Mouse (Mus musculus) E14TG2a.4 (cell line): ENCODE results near the gene Keap1.
"Not testable (repeated sequence)": the region's sequence is repeated elsewhere in the genome, so short reads cannot be mapped to it uniquely, and the experiment has no call there.

Source experiments
- H3K27me3 ChIP-seq: 2 replicates; pipeline ENCODE4 v1.6.1; 2014; ENCODE audit warnings: low read length, control low read depth; ENCODE audit not compliant: insufficient read depth
- H3K36me3 ChIP-seq: 2 replicates; pipeline ENCODE4 v1.6.1; 2014; ENCODE audit warnings: low read length, control low read depth; ENCODE audit not compliant: insufficient read depth
- H3K4me1 ChIP-seq: replicated peaks from 2 replicates; pipeline ENCODE4 v1.6.1; 2014; ENCODE audit warnings: low read depth, low read length, control low read depth
- H3K4me3 ChIP-seq: replicated peaks from 2 replicates; pipeline ENCODE4 v1.5.1; 2014; ENCODE audit warnings: mild to moderate bottlenecking, low read length
- H3K9me3 ChIP-seq: 2 replicates; pipeline ENCODE4 v1.6.1; 2014; ENCODE audit warnings: low read length, control low read depth
- CTCF ChIP-seq: conservative IDR thresholded peaks from 2 replicates; pipeline ENCODE4 v1.5.1; 2014; ENCODE audit warnings: low read length
- NANOG ChIP-seq: IDR thresholded peaks from 2 replicates; pipeline ENCODE4 v1.6.1; 2014; ENCODE audit warnings: borderline replicate concordance, low read length, mixed read lengths
- POU5F1 ChIP-seq: IDR thresholded peaks from 2 replicates; pipeline ENCODE4 v1.6.1; 2014; ENCODE audit warnings: low read length, borderline replicate concordance

The Keap1 gene

DNA sequence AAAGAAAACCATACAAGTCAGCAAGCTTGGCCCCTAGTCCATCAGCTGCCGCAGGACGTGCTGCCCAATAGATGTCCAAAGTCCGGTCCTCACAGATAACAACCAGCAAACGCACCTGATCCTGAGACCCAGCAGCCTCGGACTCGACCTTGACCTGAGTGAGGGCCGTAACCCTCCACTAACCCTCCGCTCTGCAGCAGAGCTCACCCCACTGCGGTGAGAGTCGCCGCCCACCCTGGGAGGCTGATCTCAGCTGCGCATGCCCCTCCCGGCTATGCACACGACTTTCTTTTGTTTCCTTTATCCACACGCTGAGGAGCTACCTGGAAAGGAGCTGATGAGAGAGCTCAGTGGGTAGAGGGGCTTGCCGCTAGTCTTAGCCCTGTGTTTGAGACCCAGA is 11.8 kb downstream of the Keap1 start:
- no peaks in the 10 kb centered on the region for H3K9me3 ChIP-seq
- H3K4me3 ChIP-seq = peak overlapping the region; percentile 43
- peaks cover 10% of the 10 kb centered on the region for H3K27me3 ChIP-seq
- H3K36me3 ChIP-seq = peaks cover 46% of the 10 kb centered on the region
- TF ChIP-seq NANOG (no peak), POU5F1 (no peak)
- peaks cover 88% of the 10 kb centered on the region for H3K4me1 ChIP-seq

DNA sequence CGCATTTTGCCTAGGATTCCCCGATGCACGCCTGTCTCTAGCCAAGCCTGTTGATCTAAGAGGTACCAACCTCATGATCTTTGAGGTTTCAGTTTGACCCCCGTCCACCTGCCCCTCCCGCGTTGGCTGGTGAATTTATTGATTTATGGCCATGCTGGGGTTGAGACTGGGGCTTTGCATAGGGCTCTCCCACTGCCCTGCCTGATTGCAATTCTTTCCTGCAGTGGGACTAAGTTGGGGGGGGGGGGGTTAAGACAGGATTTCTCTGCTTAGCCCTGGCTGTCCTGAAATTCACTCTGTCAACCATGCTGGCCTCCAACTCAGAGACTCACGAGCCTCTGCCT is 13.8 kb downstream of the Keap1 start:
- Histone ChIP-seq H3K9me3 (no peaks in the 10 kb centered on the region), H3K27me3 (no peaks in the 10 kb centered on the region), H3K36me3 (peaks cover 27% of the 10 kb centered on the region), H3K4me3 (peak overlapping the region; percentile 76), H3K4me1 (peaks cover 84% of the 10 kb centered on the region)
- no peak for TF ChIP-seq NANOG
- TF ChIP-seq CTCF = no peak
- no peak for TF ChIP-seq POU5F1

DNA sequence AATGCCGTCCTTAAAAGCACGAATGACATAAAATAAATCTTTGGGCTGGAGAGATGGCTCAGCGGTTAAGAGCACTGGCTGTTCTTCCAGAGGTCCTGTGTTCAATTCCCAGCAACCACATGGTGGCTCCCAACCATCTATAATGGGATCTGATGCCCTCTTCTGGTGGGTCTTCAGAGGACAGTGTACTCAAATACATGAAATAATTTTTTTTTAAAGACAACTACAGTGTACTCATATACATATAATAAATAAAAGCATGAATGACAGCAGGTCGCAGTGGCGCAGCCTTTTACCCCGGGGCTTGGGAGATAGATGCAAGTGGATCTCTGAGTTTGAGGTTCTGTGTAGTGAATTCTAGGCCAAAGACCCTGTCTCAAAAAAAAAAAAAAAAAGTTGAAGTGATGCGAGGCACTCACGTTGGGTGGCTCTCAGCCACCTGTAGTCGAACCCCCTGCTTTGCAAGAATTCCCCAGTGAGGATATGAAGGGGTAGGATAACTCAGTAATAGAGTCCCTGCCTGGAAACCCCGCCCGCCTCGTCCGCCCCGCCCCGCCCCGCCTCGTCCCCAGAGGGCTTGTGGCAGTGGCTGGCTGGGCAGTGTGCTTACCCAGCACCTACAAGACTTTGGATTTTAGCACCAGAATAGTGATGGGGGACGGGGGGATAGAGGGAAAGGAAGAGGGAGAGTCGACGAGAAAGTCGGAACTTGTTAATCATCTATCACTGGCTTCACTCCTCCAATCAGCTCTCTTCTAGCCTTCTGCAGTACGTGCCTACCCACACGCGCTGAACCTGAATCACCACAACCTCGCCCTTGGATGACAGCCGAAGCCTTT is 14.4 kb downstream of the Keap1 start:
- Histone ChIP-seq H3K4me3 (peak overlapping the region; percentile 76), H3K36me3 (peaks cover 21% of the 10 kb centered on the region), H3K9me3 (no peaks in the 10 kb centered on the region), H3K27me3 (no peaks in the 10 kb centered on the region), H3K4me1 (peaks cover 83% of the 10 kb centered on the region)
- TF ChIP-seq CTCF (peak; percentile 36), NANOG (no peak)

DNA sequence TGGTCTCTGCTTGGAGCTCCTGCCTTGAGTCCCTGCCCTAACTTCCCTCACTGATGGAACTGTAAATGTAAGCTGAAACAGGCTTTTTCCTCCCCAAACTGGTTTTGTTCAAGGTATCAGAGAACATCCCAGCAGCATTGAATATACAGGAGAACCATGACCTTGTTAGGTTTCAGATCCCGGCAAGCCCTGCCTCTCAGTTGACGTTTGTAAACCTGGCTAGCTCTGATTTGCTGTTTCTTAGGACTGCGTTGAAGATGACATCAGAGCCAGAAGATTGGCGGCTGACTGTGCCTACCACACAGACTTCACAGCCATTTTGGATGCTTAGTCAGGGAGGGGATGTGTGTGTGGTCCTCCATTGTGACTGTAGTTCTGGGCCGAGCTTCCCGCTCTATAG is 15.3 kb downstream of the Keap1 start:
- TF ChIP-seq CTCF (no peak), NANOG (no peak), POU5F1 (no peak)
- Histone ChIP-seq H3K27me3 (no peaks in the 10 kb centered on the region), H3K9me3 (no peaks in the 10 kb centered on the region), H3K36me3 (peaks cover 12% of the 10 kb centered on the region), H3K4me1 (peaks cover 76% of the 10 kb centered on the region), H3K4me3 (peak overlapping the region; percentile 76)

DNA sequence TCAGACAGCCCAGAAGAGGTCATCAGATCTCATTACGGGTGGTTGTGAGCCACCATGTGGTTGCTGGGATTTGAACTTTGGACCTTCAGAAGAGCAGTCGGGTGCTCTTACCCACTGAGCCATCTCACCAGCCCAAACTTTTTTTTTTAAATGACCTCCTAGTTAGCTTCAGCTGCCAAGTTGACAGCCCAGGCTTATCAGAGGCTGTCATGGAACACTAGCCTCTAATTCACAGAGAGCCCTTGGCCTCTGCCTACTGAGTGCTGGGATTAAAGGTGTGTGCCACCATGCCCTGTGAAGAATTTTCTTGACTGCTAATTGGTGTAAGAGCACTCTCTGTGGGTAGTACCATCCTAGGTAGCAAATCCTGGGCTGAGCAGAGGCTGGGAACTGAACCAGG is 15.7 kb downstream of the Keap1 start:
- H3K9me3 ChIP-seq, H3K27me3 ChIP-seq, H3K36me3 ChIP-seq: not testable (repeated sequence)
- peak overlapping the region; percentile 76 for H3K4me3 ChIP-seq
- H3K4me1 ChIP-seq = peaks cover 76% of the 10 kb centered on the region

DNA sequence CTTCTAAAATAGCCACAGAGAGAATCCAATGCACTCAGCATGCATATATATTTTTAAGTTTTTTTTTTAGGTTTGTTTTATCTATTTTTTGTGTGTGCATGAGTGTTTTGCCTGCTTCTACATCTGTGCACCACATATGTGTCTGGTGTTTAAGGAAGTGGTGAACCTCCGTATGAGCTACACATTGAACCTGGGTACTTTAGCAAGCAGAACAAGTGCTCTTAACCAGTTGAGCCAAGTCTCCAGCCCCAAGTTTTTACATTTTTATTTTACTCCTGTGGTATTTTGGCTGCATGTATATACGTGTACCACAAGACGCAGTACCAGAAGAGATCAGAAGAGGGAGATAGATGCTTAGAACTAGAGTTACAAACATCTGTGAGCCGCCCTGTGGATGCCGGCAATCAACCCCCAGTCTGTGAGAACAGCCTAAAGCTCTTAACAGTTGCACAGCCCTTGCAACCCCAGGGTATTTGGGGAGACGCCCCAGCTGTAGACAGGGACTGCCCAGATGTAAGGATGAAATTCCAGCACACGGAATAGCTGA is 17.7 kb downstream of the Keap1 start:
- H3K36me3 ChIP-seq = 0 out of 2 replicates have a peak, but pooled peaks cover under 1% of the 10 kb centered on the region
- H3K9me3 ChIP-seq = no peaks in the 10 kb centered on the region
- peaks cover 4% of the 10 kb centered on the region; the same call in 1 of the 2 replicates for H3K27me3 ChIP-seq
- TF ChIP-seq NANOG (peak; percentile 13; the same call in 1 of the 2 replicates), POU5F1 (no peak), CTCF (peak; percentile 74)
- H3K4me3 ChIP-seq = peak overlapping the region; percentile 59
- H3K4me1 ChIP-seq = peaks cover 62% of the 10 kb centered on the region

DNA sequence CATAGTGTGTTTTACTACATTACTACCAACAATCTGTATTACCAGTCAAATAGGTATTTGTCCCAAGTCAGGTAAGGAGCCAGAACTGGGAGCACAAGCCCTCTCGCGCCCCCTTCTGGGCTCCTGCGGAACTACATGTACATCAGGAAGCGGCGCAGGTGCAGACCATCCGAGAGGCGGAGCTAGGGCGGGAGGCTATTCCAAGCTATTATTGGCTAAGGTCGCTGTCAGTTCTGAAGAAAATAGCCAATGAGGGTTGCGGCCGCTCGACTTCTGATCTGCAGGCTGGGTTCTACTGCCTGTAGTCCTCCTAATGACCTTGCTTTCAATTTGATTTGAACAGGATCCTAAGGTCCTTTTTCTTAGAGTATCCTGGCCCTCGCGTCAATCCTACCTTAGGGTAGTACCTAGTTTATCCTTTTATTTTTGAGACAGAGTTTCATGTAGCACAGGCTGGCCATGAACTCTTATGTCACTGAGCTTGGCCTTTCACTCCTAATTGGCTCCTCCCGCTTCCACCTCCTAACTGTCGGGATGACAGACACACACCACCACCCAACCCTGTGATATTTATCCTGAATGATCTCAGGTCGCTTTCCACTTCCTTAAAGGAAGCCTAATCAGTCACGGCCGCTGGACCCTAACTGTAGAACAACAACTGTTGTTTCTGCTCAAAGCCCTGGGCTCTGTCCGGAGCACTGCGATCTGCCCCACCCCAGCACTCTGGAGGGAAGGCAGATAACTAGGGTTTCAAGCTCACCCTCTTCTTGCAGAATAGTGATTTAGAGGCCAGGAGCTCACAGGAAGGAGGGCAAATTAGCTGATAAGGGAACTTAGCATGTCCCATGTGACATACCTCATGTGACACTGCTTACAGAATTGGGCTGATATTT is 18.4 kb downstream of the Keap1 start:
- H3K4me3 ChIP-seq = peak overlapping the region; percentile 59
- H3K4me1 ChIP-seq = peaks cover 63% of the 10 kb centered on the region
- TF ChIP-seq CTCF = peak; percentile 93
- no peak for TF ChIP-seq POU5F1
- no peak for TF ChIP-seq NANOG
- peaks cover 4% of the 10 kb centered on the region; the same call in 1 of the 2 replicates for H3K27me3 ChIP-seq
- no peaks in the 10 kb centered on the region for H3K9me3 ChIP-seq
- H3K36me3 ChIP-seq = no peaks in the 10 kb centered on the region

DNA sequence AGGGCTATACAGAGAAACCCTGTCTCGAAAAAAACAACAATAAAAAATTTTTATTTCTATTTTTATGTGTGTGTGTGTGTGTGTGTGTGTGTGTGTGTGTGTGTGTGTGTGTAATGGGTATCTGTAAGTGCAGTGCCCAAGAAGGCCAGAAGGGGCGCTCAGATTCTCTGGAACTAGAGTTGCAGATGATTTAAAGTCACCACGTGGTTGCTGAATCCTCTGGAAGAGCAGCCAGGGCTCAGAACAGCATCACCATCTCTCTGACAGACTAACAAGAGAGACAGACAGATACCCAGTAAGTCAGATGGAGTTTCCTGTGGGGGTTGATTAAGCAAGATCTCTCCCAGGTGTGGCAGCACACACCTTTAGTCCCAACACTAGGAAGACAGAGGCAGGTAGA is 19.3 kb downstream of the Keap1 start:
- no peaks in the 10 kb centered on the region for H3K9me3 ChIP-seq
- no peaks in the 10 kb centered on the region for H3K36me3 ChIP-seq
- TF ChIP-seq POU5F1 = no peak
- peak; percentile 27; the same call in 1 of the 2 replicates for TF ChIP-seq CTCF
- H3K4me1 ChIP-seq = peaks cover 59% of the 10 kb centered on the region
- no peak overlapping the region for H3K4me3 ChIP-seq
- H3K27me3 ChIP-seq = peaks cover 4% of the 10 kb centered on the region; the same call in 1 of the 2 replicates
